Mouse (Mus musculus): ENCODE measurements around the gene Tmem138. TPM values are rescaled to one million over a fixed set of nuclear protein-coding genes. Genes with fewer than 3 reads are reported as not detected.

Tmem138 gene
- total and polyA plus RNA-seq, 2 experiments from 2014 or later, result 16.6 to 35.7 TPM

- no peak for ATAC-seq
- Histone ChIP-seq H3K9ac (replicated peaks; ENCODE audit: low read length) (no peak overlapping the region; the same call in 1 of the 2 replicates), H3K4me1 (ENCODE audit: insufficient read depth, low read length) (peaks cover 11% of the 10 kb centered on the region), H3K9me3 (ENCODE audit: low read length) (no peaks in the 10 kb centered on the region), H3K4me3 (ENCODE audit: low read length) (no peak overlapping the region), H3K4me2 (ENCODE audit: low read depth, low read length) (no peak overlapping the region), H3K36me3 (ENCODE audit: insufficient read depth, low read length) (peaks cover 28% of the 10 kb centered on the region), H3K27me3 (ENCODE audit: insufficient read depth, low read length) (no peaks in the 10 kb centered on the region), H3K27ac (peak overlapping the region; percentile 93; the same call in 1 of the 2 replicates)
- DNase-seq (ENCODE audit: low spot score), result no peak
- WGBS, result 84% methylated on average over 18 of the region's 18 CpGs
- TF ChIP-seq CTCF (IDR thresholded peaks at IDR 0.05; ENCODE audit: low read depth), result no peak
Measured at GRCm38 (mm10) chr19:10603660-10604523, 26.7 kb upstream of the Tmem138 start.

GRCm38 (mm10) chr19:10602787-10603186 is 25.6 kb upstream of the Tmem138 start:
- Histone ChIP-seq H3K4me3 (ENCODE audit: low read length) (peak overlapping the region; percentile 22), H3K4me1 (ENCODE audit: insufficient read depth, low read length) (peaks cover 11% of the 10 kb centered on the region), H3K4me2 (ENCODE audit: low read depth, low read length) (peak overlapping the region; percentile 53), H3K27me3 (ENCODE audit: insufficient read depth, low read length) (no peaks in the 10 kb centered on the region), H3K27ac (peak overlapping the region; percentile 88), H3K9me3 (ENCODE audit: low read length) (no peaks in the 10 kb centered on the region), H3K9ac (replicated peaks; ENCODE audit: low read length) (peak overlapping the region; percentile 52), H3K36me3 (ENCODE audit: insufficient read depth, low read length) (peaks cover 20% of the 10 kb centered on the region; the same call in 1 of the 2 replicates)
- 0% methylated on average over 9 of the region's 9 CpGs for WGBS
- ATAC-seq (peak; percentile 57), DNase-seq (ENCODE audit: low spot score) (peak; percentile 95)
- peak; percentile 91 for TF ChIP-seq CTCF (IDR thresholded peaks at IDR 0.05; ENCODE audit: low read depth)

GRCm38 (mm10) chr19:10602247-10602769 is 25.1 kb upstream of the Tmem138 start:
- Histone ChIP-seq H3K36me3 (ENCODE audit: insufficient read depth, low read length) (peaks cover 15% of the 10 kb centered on the region; the same call in 1 of the 2 replicates), H3K9me3 (ENCODE audit: low read length) (no peaks in the 10 kb centered on the region), H3K27ac (peak overlapping the region; percentile 88), H3K4me2 (ENCODE audit: low read depth, low read length) (peak overlapping the region; percentile 53), H3K4me3 (ENCODE audit: low read length) (peak overlapping the region; percentile 22), H3K4me1 (ENCODE audit: insufficient read depth, low read length) (peaks cover 11% of the 10 kb centered on the region), H3K9ac (replicated peaks; ENCODE audit: low read length) (peak overlapping the region; percentile 52), H3K27me3 (ENCODE audit: insufficient read depth, low read length) (no peaks in the 10 kb centered on the region)
- ATAC-seq (no peak), DNase-seq (ENCODE audit: low spot score) (no peak)
- 1% methylated on average over 6 of the region's 6 CpGs for WGBS
- no peak for TF ChIP-seq CTCF (IDR thresholded peaks at IDR 0.05; ENCODE audit: low read depth)

GRCm38 (mm10) chr19:10599648-10600047 is 22.5 kb upstream of the Tmem138 start:
- ATAC-seq, result no peak
- DNase-seq (ENCODE audit: low spot score), result no peak
- no peak overlapping the region for H3K4me3 ChIP-seq (ENCODE audit: low read length)
- no peaks in the 10 kb centered on the region for H3K9me3 ChIP-seq (ENCODE audit: low read length)
- H3K27ac ChIP-seq, result no peak overlapping the region
- peaks cover 22% of the 10 kb centered on the region; the same call in 1 of the 2 replicates for H3K36me3 ChIP-seq (ENCODE audit: insufficient read depth, low read length)
- no peak overlapping the region for H3K4me2 ChIP-seq (ENCODE audit: low read depth, low read length)
- 0 out of 2 replicates have a peak, but pooled peaks cover 4% of the 10 kb centered on the region for H3K4me1 ChIP-seq (ENCODE audit: insufficient read depth, low read length)
- WGBS, result 92% methylated on average over 2 of the region's 2 CpGs
- no peak for TF ChIP-seq CTCF (IDR thresholded peaks at IDR 0.05; ENCODE audit: low read depth)
- no peaks in the 10 kb centered on the region for H3K27me3 ChIP-seq (ENCODE audit: insufficient read depth, low read length)
- no peak overlapping the region for H3K9ac ChIP-seq (replicated peaks; ENCODE audit: low read length)

- peaks cover 26% of the 10 kb centered on the region; the same call in 1 of the 2 replicates for H3K36me3 ChIP-seq (ENCODE audit: insufficient read depth, low read length)
- H3K4me3 ChIP-seq (ENCODE audit: low read length), result no peak overlapping the region
- WGBS, result 38% methylated on average over 3 of the region's 3 CpGs
- no peak overlapping the region for H3K27ac ChIP-seq
- DNase-seq (ENCODE audit: low spot score) (no peak), ATAC-seq (no peak)
- H3K27me3 ChIP-seq (ENCODE audit: insufficient read depth, low read length), result no peaks in the 10 kb centered on the region
- TF ChIP-seq CTCF (IDR thresholded peaks at IDR 0.05; ENCODE audit: low read depth), result peak; percentile 9; the same call in 1 of the 2 replicates
- H3K4me1 ChIP-seq (ENCODE audit: insufficient read depth, low read length), result 0 out of 2 replicates have a peak, but pooled peaks cover 4% of the 10 kb centered on the region
- no peak overlapping the region for H3K4me2 ChIP-seq (ENCODE audit: low read depth, low read length)
- H3K9ac ChIP-seq (replicated peaks; ENCODE audit: low read length), result no peak overlapping the region
- H3K9me3 ChIP-seq (ENCODE audit: low read length), result no peaks in the 10 kb centered on the region
Measured at GRCm38 (mm10) chr19:10598188-10598587, 21.0 kb upstream of the Tmem138 start.

- Histone ChIP-seq H3K9ac (replicated peaks; ENCODE audit: low read length) (no peak overlapping the region), H3K4me2 (ENCODE audit: low read depth, low read length) (no peak overlapping the region), H3K27ac (no peak overlapping the region), H3K4me3 (ENCODE audit: low read length) (no peak overlapping the region), H3K36me3 (ENCODE audit: insufficient read depth, low read length) (peaks cover 12% of the 10 kb centered on the region; the same call in 1 of the 2 replicates), H3K27me3 (ENCODE audit: insufficient read depth, low read length) (no peaks in the 10 kb centered on the region), H3K9me3 (ENCODE audit: low read length) (no peaks in the 10 kb centered on the region), H3K4me1 (ENCODE audit: insufficient read depth, low read length) (no peaks in the 10 kb centered on the region)
- DNase-seq (ENCODE audit: low spot score) (no peak), ATAC-seq (no peak)
- WGBS, result 93% methylated on average over 6 of the region's 6 CpGs
- TF ChIP-seq CTCF (IDR thresholded peaks at IDR 0.05; ENCODE audit: low read depth), result no peak
Measured at GRCm38 (mm10) chr19:10591659-10592377, 14.7 kb upstream of the Tmem138 start.

All from hindbrain, postnatal 0 days (tissue).